Mouse (Mus musculus) left cerebral cortex, adult 11 months (tissue): ENCODE measurements at regions not wholly inside any gene's neighbourhood (a gene's known extent, or its start where the extent isn't known, plus 50 kb on each side); places are given as distances from the start of the nearest gene placed in this dataset.
A peak's percentile ranks its signal among the peaks of the same experiment; 100 is the strongest.

Experiments used
- DNase-seq: peaks from one replicate; pipeline ENCODE4 v3.0.0; 2022; ENCODE audit warnings: low spot score

- no peak for DNase-seq
Observed at GRCm38 (mm10) chr15:97620261-97620660, 85.4 kb downstream of the Rpap3 start.

GRCm38 (mm10) chr15:97619764-97620163 lies 85.9 kb downstream of the Rpap3 start:
- no peak for DNase-seq

- no peak for DNase-seq
Observed at GRCm38 (mm10) chr15:97612325-97612724, 93.3 kb downstream of the Rpap3 start.

- no peak for DNase-seq
Observed at GRCm38 (mm10) chr15:97610767-97611166, 94.9 kb downstream of the Rpap3 start.

GRCm38 (mm10) chr15:97609496-97609895 lies 96.1 kb downstream of the Rpap3 start:
- DNase-seq = no peak

- no peak for DNase-seq
Observed at GRCm38 (mm10) chr15:97608651-97609050, 97.0 kb downstream of the Rpap3 start.

- no peak for DNase-seq
Observed at GRCm38 (mm10) chr15:97607617-97608206, 97.9 kb downstream of the Rpap3 start.

GRCm38 (mm10) chr15:97606630-97607381 lies 98.8 kb downstream of the Rpap3 start:
- DNase-seq = peak; percentile 31

GRCm38 (mm10) chr15:97606232-97606629 lies 99.4 kb downstream of the Rpap3 start:
- DNase-seq = no peak

GRCm38 (mm10) chr15:97605791-97606190 lies 99.8 kb downstream of the Rpap3 start:
- DNase-seq = no peak

GRCm38 (mm10) chr15:97603492-97603891 lies 102.1 kb downstream of the Rpap3 start:
- DNase-seq = no peak

- DNase-seq = no peak
Observed at GRCm38 (mm10) chr15:97598270-97598669, 107.4 kb downstream of the Rpap3 start.

GRCm38 (mm10) chr15:97596514-97597081 lies 109.0 kb downstream of the Rpap3 start:
- no peak for DNase-seq

- DNase-seq = no peak
Observed at GRCm38 (mm10) chr15:97595284-97595796, 110.3 kb downstream of the Rpap3 start.

- DNase-seq = no peak
Observed at GRCm38 (mm10) chr15:97593781-97594600, 111.6 kb downstream of the Rpap3 start.

GRCm38 (mm10) chr15:97592786-97593185 lies 112.8 kb downstream of the Rpap3 start:
- DNase-seq = no peak

GRCm38 (mm10) chr15:97591406-97591805 lies 114.2 kb downstream of the Rpap3 start:
- DNase-seq = no peak

GRCm38 (mm10) chr15:97590732-97591292 lies 114.8 kb downstream of the Rpap3 start:
- DNase-seq = no peak

- no peak for DNase-seq
Observed at GRCm38 (mm10) chr15:97587571-97588205, 117.9 kb downstream of the Rpap3 start.

- DNase-seq = peak; percentile 25
Observed at GRCm38 (mm10) chr15:97581724-97582154, 123.9 kb downstream of the Rpap3 start.

- no peak for DNase-seq
Observed at GRCm38 (mm10) chr15:97580726-97581125, 124.9 kb downstream of the Rpap3 start.
